Mouse (Mus musculus): Measurements from ENCODE around the gene Wdr59. TPM values are rescaled to one million over a fixed set of nuclear protein-coding genes. Genes with fewer than 3 reads are reported as not detected.
A peak's percentile ranks its signal among the peaks of the same experiment; 100 is the strongest.

The Wdr59 gene
- 9.0 and 10.1 TPM in 2 replicates for polyA plus RNA-seq (2012; rRNA removed)

- DNase-seq, result peak; percentile 98
- H3K4me3 ChIP-seq (ENCODE audit: control insufficient read depth, insufficient read depth, low read length), result peak within 1 kb of the TSS; percentile 56
- peaks cover 2% of the 10 kb centered on the region for H3K4me1 ChIP-seq (replicated peaks; ENCODE audit: control insufficient read depth, insufficient read depth, low read length)
- no peaks in the 10 kb centered on the region for H3K27me3 ChIP-seq (ENCODE audit: control insufficient read depth, insufficient read depth, low read length)
- H3K27ac ChIP-seq (ENCODE audit: control insufficient read depth, insufficient read depth, low read length), result no peak within 1 kb of the TSS
- no peak for TF ChIP-seq POLR2A (IDR thresholded peaks at IDR 0.05; ENCODE audit: control insufficient read depth, extremely low read depth, insufficient read depth, low read length, poor library complexity)
- TF ChIP-seq CTCF (IDR thresholded peaks at IDR 0.05; ENCODE audit: borderline replicate concordance, control insufficient read depth, extremely low read depth, insufficient read depth, low read length, poor library complexity), result no peak
- WGBS, result under 1% methylated on average over 34 of the region's 34 CpGs
- no peaks in the 10 kb centered on the region for H3K36me3 ChIP-seq (ENCODE audit: control insufficient read depth, insufficient read depth, low read length)
Observed at GRCm38 (mm10) chr8:111521713-111522429, at the start of gene Wdr59. TSS of gene Wdr59 (minus strand) at chr8:111522092.

- TF ChIP-seq POLR2A (IDR thresholded peaks at IDR 0.05; ENCODE audit: control insufficient read depth, extremely low read depth, insufficient read depth, low read length, poor library complexity) (no peak), CTCF (IDR thresholded peaks at IDR 0.05; ENCODE audit: borderline replicate concordance, control insufficient read depth, extremely low read depth, insufficient read depth, low read length, poor library complexity) (no peak)
- no peak for DNase-seq
- H3K27me3 ChIP-seq (ENCODE audit: control insufficient read depth, insufficient read depth, low read length), result no peaks in the 10 kb centered on the region
- H3K4me3 ChIP-seq (ENCODE audit: control insufficient read depth, insufficient read depth, low read length), result no peak overlapping the region
- 0 out of 2 replicates have a peak, but pooled peaks cover 5% of the 10 kb centered on the region for H3K36me3 ChIP-seq (ENCODE audit: control insufficient read depth, insufficient read depth, low read length)
- H3K27ac ChIP-seq (ENCODE audit: control insufficient read depth, insufficient read depth, low read length), result peak overlapping the region; percentile 30; the same call in 1 of the 2 replicates
- peaks cover 52% of the 10 kb centered on the region for H3K4me1 ChIP-seq (replicated peaks; ENCODE audit: control insufficient read depth, insufficient read depth, low read length)
- WGBS, result 48% methylated on average over 10 of the region's 10 CpGs
Observed at GRCm38 (mm10) chr8:111571661-111572060, 49.8 kb upstream of the Wdr59 start.

GRCm38 (mm10) chr8:111570432-111570831 is 48.5 kb upstream of the Wdr59 start:
- TF ChIP-seq CTCF (IDR thresholded peaks at IDR 0.05; ENCODE audit: borderline replicate concordance, control insufficient read depth, extremely low read depth, insufficient read depth, low read length, poor library complexity) (no peak), POLR2A (IDR thresholded peaks at IDR 0.05; ENCODE audit: control insufficient read depth, extremely low read depth, insufficient read depth, low read length, poor library complexity) (no peak)
- 29% methylated on average over 2 of the region's 2 CpGs for WGBS
- Histone ChIP-seq H3K27ac (ENCODE audit: control insufficient read depth, insufficient read depth, low read length) (peak overlapping the region; percentile 92), H3K36me3 (ENCODE audit: control insufficient read depth, insufficient read depth, low read length) (0 out of 2 replicates have a peak, but pooled peaks cover under 1% of the 10 kb centered on the region), H3K27me3 (ENCODE audit: control insufficient read depth, insufficient read depth, low read length) (no peaks in the 10 kb centered on the region), H3K4me3 (ENCODE audit: control insufficient read depth, insufficient read depth, low read length) (no peak overlapping the region), H3K4me1 (replicated peaks; ENCODE audit: control insufficient read depth, insufficient read depth, low read length) (peaks cover 53% of the 10 kb centered on the region)
- DNase-seq, result peak; percentile 47

- no peak overlapping the region for H3K4me3 ChIP-seq (ENCODE audit: control insufficient read depth, insufficient read depth, low read length)
- peaks cover 58% of the 10 kb centered on the region for H3K4me1 ChIP-seq (replicated peaks; ENCODE audit: control insufficient read depth, insufficient read depth, low read length)
- TF ChIP-seq POLR2A (IDR thresholded peaks at IDR 0.05; ENCODE audit: control insufficient read depth, extremely low read depth, insufficient read depth, low read length, poor library complexity) (no peak), CTCF (IDR thresholded peaks at IDR 0.05; ENCODE audit: borderline replicate concordance, control insufficient read depth, extremely low read depth, insufficient read depth, low read length, poor library complexity) (no peak)
- no peak for DNase-seq
- H3K36me3 ChIP-seq (ENCODE audit: control insufficient read depth, insufficient read depth, low read length), result no peaks in the 10 kb centered on the region
- 66% methylated on average over 4 of the region's 4 CpGs for WGBS
- H3K27me3 ChIP-seq (ENCODE audit: control insufficient read depth, insufficient read depth, low read length), result no peaks in the 10 kb centered on the region
- H3K27ac ChIP-seq (ENCODE audit: control insufficient read depth, insufficient read depth, low read length), result peak overlapping the region; percentile 92
Observed at GRCm38 (mm10) chr8:111569926-111570325, 48.0 kb upstream of the Wdr59 start.

GRCm38 (mm10) chr8:111568029-111568428 is 46.1 kb upstream of the Wdr59 start:
- TF ChIP-seq CTCF (IDR thresholded peaks at IDR 0.05; ENCODE audit: borderline replicate concordance, control insufficient read depth, extremely low read depth, insufficient read depth, low read length, poor library complexity) (no peak), POLR2A (IDR thresholded peaks at IDR 0.05; ENCODE audit: control insufficient read depth, extremely low read depth, insufficient read depth, low read length, poor library complexity) (no peak)
- WGBS, result 54% methylated on average over 3 of the region's 3 CpGs
- DNase-seq, result no peak

GRCm38 (mm10) chr8:111567571-111567970 is 45.7 kb upstream of the Wdr59 start:
- no peak overlapping the region for H3K4me3 ChIP-seq (ENCODE audit: control insufficient read depth, insufficient read depth, low read length)
- no peaks in the 10 kb centered on the region for H3K36me3 ChIP-seq (ENCODE audit: control insufficient read depth, insufficient read depth, low read length)
- H3K4me1 ChIP-seq (replicated peaks; ENCODE audit: control insufficient read depth, insufficient read depth, low read length), result peaks cover 59% of the 10 kb centered on the region
- WGBS, result 85% methylated on average over 3 of the region's 3 CpGs
- no peak for TF ChIP-seq POLR2A (IDR thresholded peaks at IDR 0.05; ENCODE audit: control insufficient read depth, extremely low read depth, insufficient read depth, low read length, poor library complexity)
- TF ChIP-seq CTCF (IDR thresholded peaks at IDR 0.05; ENCODE audit: borderline replicate concordance, control insufficient read depth, extremely low read depth, insufficient read depth, low read length, poor library complexity), result no peak
- H3K27me3 ChIP-seq (ENCODE audit: control insufficient read depth, insufficient read depth, low read length), result no peaks in the 10 kb centered on the region
- no peak for DNase-seq
- peak overlapping the region; percentile 77 for H3K27ac ChIP-seq (ENCODE audit: control insufficient read depth, insufficient read depth, low read length)

More at GRCm38 (mm10) chr8:111568029-111568428, 46.1 kb upstream of the Wdr59 start:
- Histone ChIP-seq H3K36me3 (ENCODE audit: control insufficient read depth, insufficient read depth, low read length) (no peaks in the 10 kb centered on the region), H3K4me1 (replicated peaks; ENCODE audit: control insufficient read depth, insufficient read depth, low read length) (peaks cover 56% of the 10 kb centered on the region), H3K4me3 (ENCODE audit: control insufficient read depth, insufficient read depth, low read length) (no peak overlapping the region), H3K27me3 (ENCODE audit: control insufficient read depth, insufficient read depth, low read length) (no peaks in the 10 kb centered on the region), H3K27ac (ENCODE audit: control insufficient read depth, insufficient read depth, low read length) (peak overlapping the region; percentile 59)
